Mouse (Mus musculus) midbrain, postnatal 0 days (tissue): ENCODE results near the gene Wwox. TPM values are rescaled to one million over a fixed set of nuclear protein-coding genes. Genes with fewer than 3 reads are reported as not detected.
A peak's percentile ranks its signal among the peaks of the same experiment; 100 is the strongest.

Source experiments
- ATAC-seq: fragments of 200-750 bp; cut with Nextera tagmentation; 2 replicates; pipeline ENCODE4 v1.8.0; 2017; ENCODE audit warnings: moderate number of reproducible peaks, mild to moderate bottlenecking, moderate TSS enrichment, moderate library complexity; ENCODE audit not compliant: low FRiP score
- DNase-seq: peaks from one replicate; pipeline ENCODE4 v3.0.0-alpha.2; 2015; ENCODE audit warnings: low spot score
- H3K27ac ChIP-seq: fragments of 300-500 bp; sonication (generic); 2 replicates; pipeline ENCODE4 v1.5.1; 2014; ENCODE audit warnings: low read depth, mild to moderate bottlenecking, low read length, mixed read lengths
- H3K27me3 ChIP-seq: fragments of 300-500 bp; sonication (generic); 2 replicates; pipeline ENCODE4 v1.6.1; 2014; ENCODE audit warnings: low read length, control low read depth, mixed read lengths; ENCODE audit not compliant: insufficient read depth
- H3K36me3 ChIP-seq: fragments of 300-500 bp; sonication (generic); 2 replicates; pipeline ENCODE4 v1.6.1; 2014; ENCODE audit warnings: low read length, control low read depth, mixed read lengths; ENCODE audit not compliant: insufficient read depth
- H3K4me1 ChIP-seq: fragments of 300-500 bp; sonication (generic); 2 replicates; pipeline ENCODE4 v1.6.1; 2014; ENCODE audit warnings: mild to moderate bottlenecking, control low read depth, antibody characterized with exemption, low read length, mixed read lengths; ENCODE audit not compliant: insufficient read depth
- H3K4me2 ChIP-seq: fragments of 300-500 bp; sonication (generic); 2 replicates; pipeline ENCODE4 v1.6.1; 2014; ENCODE audit warnings: low read depth, mild to moderate bottlenecking, low read length, mixed read lengths; ENCODE audit not compliant: poor library complexity, severe bottlenecking
- H3K4me3 ChIP-seq: fragments of 300-500 bp; sonication (generic); 2 replicates; pipeline ENCODE4 v1.5.1; 2014; ENCODE audit warnings: low read depth, mild to moderate bottlenecking, low read length, moderate library complexity
- H3K9ac ChIP-seq: fragments of 300-500 bp; sonication (generic); replicated peaks from 2 replicates; pipeline ENCODE4 v1.6.1; 2014; ENCODE audit warnings: mild to moderate bottlenecking, low read length, moderate library complexity, mixed read lengths; ENCODE audit not compliant: poor library complexity, severe bottlenecking
- H3K9me3 ChIP-seq: fragments of 300-500 bp; sonication (generic); 2 replicates; pipeline ENCODE4 v1.6.1; 2016; ENCODE audit warnings: low read length, control low read depth
- CTCF ChIP-seq: IDR thresholded peaks from 2 replicates; pipeline ENCODE4 v1.5.1; 2016; ENCODE audit warnings: antibody characterized with exemption, mild to moderate bottlenecking
- WGBS: fragments of 180-500 bp; shearing (Covaris S2); extraction: QIAGEN DNeasy Blood & Tissue Kit; methylation state at CpG from one replicate; pipeline ENCODE4 v1.1.7; 2014; 5-methylcytosine and 5-hydroxymethylcytosine counted together
- polyA plus RNA-seq: library from polyadenylated mRNA; unstranded; fragments of >200 nt; fragmentation: Nextera tagmentation; extraction: Ambion mirVana; gene quantifications from 2 replicates; pipeline ENCODE4 v1.2.1, GENCODE M21; 2015
- total RNA-seq: library from RNA; depleted of rRNA; stranded (reverse); fragments of >200 nt; gene quantifications from 2 replicates; pipeline ENCODE4 v1.2.3, GENCODE M21; 2014

Wwox gene
- total and polyA plus RNA-seq, 2 experiments from 2014 or later: 15.4 to 17.2 TPM

DNA sequence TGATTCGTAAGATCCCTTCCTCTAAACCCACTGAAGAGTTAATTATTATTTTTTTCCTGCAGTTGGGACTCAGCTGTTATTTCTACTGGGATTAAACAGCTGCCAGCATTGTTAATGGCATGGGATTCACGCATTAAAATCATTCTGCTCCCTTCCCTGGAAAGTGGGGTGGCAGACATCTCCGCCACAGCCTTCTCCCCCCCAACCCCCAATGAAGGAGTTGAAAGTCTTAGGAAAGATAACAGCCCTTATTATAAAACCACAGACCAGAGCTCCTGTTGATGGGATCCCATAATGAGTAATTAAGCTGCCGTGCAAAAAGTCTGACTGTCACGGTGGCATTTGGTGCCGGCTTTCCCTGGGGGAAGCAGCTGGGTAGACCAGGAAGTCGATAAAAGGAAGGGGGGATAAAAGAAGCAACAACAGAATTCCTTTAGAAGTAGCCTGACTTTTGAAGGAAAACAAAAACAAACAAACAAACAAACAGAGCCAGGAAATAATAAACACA, 694.3 kb downstream of the Wwox start:
- DNase-seq (no peak), ATAC-seq (no peak)
- Histone ChIP-seq H3K4me3 (no peak overlapping the region), H3K4me1 (no peaks in the 10 kb centered on the region), H3K9ac (no peak overlapping the region), H3K4me2 (no peak overlapping the region), H3K27ac (no peak overlapping the region), H3K36me3 (no peaks in the 10 kb centered on the region), H3K9me3 (no peaks in the 10 kb centered on the region), H3K27me3 (0 out of 2 replicates have a peak, but pooled peaks cover 4% of the 10 kb centered on the region)
- no peak for TF ChIP-seq CTCF
- 20% methylated on average over 7 of the region's 7 CpGs for WGBS

GRCm38 (mm10) chr8:115136888-115137287, 697.4 kb downstream of the Wwox start:
- TF ChIP-seq CTCF: no peak
- no peaks in the 10 kb centered on the region for H3K9me3 ChIP-seq
- H3K27me3 ChIP-seq: 0 out of 2 replicates have a peak, but pooled peaks cover 4% of the 10 kb centered on the region
- 89% methylated on average over 10 of the region's 10 CpGs for WGBS
- no peak overlapping the region for H3K27ac ChIP-seq
- ATAC-seq (no peak), DNase-seq (no peak)
- no peak overlapping the region for H3K9ac ChIP-seq
- no peaks in the 10 kb centered on the region for H3K36me3 ChIP-seq
- no peak overlapping the region for H3K4me2 ChIP-seq
- no peak overlapping the region for H3K4me3 ChIP-seq
- H3K4me1 ChIP-seq: peaks cover 4% of the 10 kb centered on the region; the same call in 1 of the 2 replicates

GRCm38 (mm10) chr8:115141614-115142013, 702.2 kb downstream of the Wwox start:
- no peak overlapping the region for H3K9ac ChIP-seq
- peaks cover 12% of the 10 kb centered on the region; the same call in 1 of the 2 replicates for H3K27me3 ChIP-seq
- DNase-seq (no peak), ATAC-seq (no peak)
- H3K4me3 ChIP-seq: no peak overlapping the region
- no peaks in the 10 kb centered on the region for H3K9me3 ChIP-seq
- H3K27ac ChIP-seq: no peak overlapping the region
- peaks cover 4% of the 10 kb centered on the region; the same call in 1 of the 2 replicates for H3K4me1 ChIP-seq
- TF ChIP-seq CTCF: no peak
- no peaks in the 10 kb centered on the region for H3K36me3 ChIP-seq
- 39% methylated on average over 8 of the region's 8 CpGs for WGBS
- H3K4me2 ChIP-seq: no peak overlapping the region

- peaks cover 4% of the 10 kb centered on the region; the same call in 1 of the 2 replicates for H3K4me1 ChIP-seq
- 39% methylated on average over 9 of the region's 9 CpGs for WGBS
- TF ChIP-seq CTCF: no peak
- ATAC-seq: no peak
- peaks cover 13% of the 10 kb centered on the region; the same call in 1 of the 2 replicates for H3K27me3 ChIP-seq
- DNase-seq: no peak
- H3K9ac ChIP-seq: no peak overlapping the region
- H3K4me3 ChIP-seq: no peak overlapping the region
- H3K4me2 ChIP-seq: no peak overlapping the region
- H3K36me3 ChIP-seq: no peaks in the 10 kb centered on the region
- no peaks in the 10 kb centered on the region for H3K9me3 ChIP-seq
- no peak overlapping the region for H3K27ac ChIP-seq
These were observed 704.3 kb downstream of the Wwox start for GRCm38 (mm10) chr8:115143530-115144320.

GRCm38 (mm10) chr8:115147006-115147405, 707.6 kb downstream of the Wwox start:
- no peaks in the 10 kb centered on the region for H3K36me3 ChIP-seq
- peaks cover 13% of the 10 kb centered on the region; the same call in 1 of the 2 replicates for H3K27me3 ChIP-seq
- WGBS: 28% methylated on average over 9 of the region's 9 CpGs
- H3K9ac ChIP-seq: no peak overlapping the region
- H3K27ac ChIP-seq: no peak overlapping the region
- no peak overlapping the region for H3K4me3 ChIP-seq
- DNase-seq: peak; percentile 69
- ATAC-seq: no peak
- TF ChIP-seq CTCF: no peak
- no peak overlapping the region for H3K4me2 ChIP-seq
- peaks cover 4% of the 10 kb centered on the region; the same call in 1 of the 2 replicates for H3K4me1 ChIP-seq
- H3K9me3 ChIP-seq: no peaks in the 10 kb centered on the region
